Mouse (Mus musculus): ENCODE data around the gene Capn8. TPM values are rescaled to one million over a fixed set of nuclear protein-coding genes. Genes with fewer than 3 reads are reported as not detected.

Capn8 gene
- under 1 TPM in 1 of 2 experiments, not detected in 1; 0.13 TPM for polyA plus RNA-seq (2017; shearing (Covaris generic))

DNA sequence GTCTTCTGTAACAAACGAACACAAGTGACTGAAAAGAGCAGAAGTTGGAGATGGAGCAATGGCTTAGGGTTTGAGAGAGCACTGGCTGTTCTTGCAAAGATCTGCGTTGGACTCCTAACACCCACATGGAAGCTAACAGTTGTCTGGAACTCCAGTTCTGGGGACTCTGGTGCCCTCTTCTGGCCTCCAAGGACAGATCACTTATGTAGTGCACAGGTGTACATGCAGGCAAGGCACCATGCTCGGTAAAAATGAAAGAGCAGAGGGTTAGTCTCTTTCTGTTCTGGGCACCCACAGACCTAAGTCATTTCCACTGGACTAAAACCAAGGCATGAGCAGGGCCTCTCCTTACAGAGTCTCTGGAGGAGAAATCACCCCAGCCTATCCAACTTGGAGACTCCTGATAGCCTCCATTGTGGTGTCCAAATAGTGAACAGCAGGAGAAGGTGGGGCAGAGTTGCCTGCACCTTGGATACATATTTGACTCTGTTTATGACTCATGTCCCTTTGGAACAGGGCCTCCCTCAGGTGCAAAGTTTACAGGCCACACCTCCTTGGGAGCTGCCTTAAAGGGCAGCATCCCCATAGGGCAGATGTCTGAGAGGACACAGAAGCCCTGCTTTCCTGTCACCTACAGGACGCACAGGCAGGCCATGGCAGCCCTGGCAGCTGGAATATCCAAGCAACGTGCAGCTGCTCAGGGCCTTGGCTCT is at the start of gene Capn8:
Gene Capn8 (plus strand): TSS at position 600 of the 713 bp plus-strand sequence.
- ATAC-seq = no peak

DNA sequence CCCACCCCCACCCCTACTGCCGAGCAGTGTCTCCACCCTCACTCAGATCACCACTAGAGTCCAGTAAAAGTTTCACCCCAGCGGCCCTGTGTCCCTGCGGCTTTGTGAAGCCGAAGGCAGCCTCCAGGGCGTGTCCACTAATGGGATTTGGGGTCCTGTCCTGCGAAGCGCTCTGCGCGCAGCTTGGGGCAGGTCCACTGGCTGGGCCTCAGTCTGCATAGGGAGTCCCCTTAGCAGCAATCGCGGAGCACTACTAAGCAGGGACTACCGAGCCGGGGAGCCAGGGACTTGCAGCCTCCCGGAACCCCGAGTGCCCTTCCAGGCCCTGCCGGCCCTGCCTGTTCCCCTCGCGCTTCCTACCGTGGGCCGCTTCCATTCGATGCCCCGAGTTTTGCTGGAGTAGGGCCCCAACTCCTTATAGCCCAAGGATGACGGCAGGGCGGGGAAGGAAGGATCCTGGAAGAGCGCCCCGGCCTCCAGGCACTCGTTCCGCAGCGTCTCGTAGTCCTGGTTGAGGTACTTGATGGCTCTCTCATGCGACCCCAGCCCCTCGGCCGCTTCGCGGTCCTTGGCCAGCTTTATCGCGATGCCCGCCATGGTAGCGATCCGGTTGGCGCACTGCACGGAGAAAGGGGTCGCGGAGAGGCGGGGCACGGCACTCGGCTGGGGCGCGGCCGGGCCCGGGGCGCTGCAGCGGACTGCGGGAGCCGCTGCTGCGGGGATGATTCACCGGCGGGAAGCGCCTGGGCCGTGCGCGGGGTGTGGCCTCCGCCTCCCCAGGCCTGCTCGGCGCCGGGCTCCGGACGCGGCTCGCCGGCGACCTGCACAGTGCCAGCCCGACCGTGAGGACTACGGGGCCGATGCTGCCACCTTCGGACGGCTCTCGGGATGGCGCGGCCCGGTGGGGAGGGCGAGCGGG is 47.8 kb upstream of the Capn8 start, which contains the start of gene Capn2:
Gene Capn2 (minus strand): TSS at position 851 of the 919 bp plus-strand sequence.
- peak; percentile 25 for ATAC-seq

DNA sequence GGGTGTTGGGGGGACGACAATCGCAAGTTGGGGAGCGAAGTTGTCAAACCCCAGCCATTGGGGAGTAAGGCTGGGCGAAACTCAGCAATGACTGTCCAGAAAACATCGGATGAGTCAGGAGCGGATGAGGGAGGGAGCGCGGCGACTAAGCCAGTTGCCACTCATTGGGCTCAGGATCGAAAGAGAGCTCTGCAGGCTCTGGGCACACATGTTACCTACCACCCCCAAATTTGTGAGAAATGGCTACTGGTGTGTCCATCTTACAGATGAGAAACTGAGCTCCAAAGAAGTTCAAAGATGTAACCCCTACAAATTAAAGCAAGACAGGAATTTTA is 47.2 kb upstream of the Capn8 start:
- ATAC-seq = peak; percentile 29

DNA sequence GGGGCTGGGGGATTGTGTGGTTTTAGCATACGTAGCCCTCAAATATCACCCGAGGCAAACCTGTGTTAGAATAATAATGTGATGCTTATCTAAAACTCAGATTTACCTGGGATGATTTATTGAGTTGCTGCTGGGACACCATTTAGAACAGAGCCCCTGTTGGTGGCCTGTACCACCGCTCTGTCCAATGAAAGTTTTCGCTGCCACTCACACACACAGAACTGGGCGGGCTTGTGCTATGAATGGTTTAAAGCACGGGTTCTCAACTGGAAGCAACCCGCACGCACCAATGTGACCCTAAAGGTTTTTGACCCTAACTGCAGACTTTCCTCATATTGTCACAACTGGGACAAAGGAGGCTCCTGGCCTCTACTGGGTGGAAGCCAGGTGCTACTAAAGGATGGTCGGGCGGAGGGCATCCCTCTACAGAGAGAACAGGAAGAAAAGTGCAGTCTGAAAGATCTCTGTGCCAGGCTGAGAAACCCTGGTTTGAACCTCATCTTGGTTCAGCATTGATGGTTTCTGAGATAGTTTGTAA is 46.6 kb upstream of the Capn8 start:
- ATAC-seq = peak; percentile 9

DNA sequence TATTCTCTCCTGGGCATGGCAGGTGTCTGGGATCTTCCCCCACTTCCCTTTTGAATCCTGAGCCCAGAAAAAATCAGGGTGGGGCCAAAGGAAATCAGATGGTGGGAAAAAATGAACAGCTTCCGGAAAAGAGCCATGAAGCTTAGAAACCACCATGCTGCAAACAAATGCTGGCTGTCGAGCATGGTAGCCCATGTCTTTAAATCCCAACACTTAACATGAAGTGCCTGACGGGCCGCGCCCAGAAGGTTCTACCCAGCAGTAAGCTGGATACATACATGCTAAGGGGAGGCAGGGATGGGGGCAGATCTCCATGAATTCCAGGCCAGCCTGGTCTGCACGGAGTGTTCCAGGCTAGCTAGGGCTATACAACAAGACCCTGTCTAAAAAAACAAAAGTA is 46.0 kb upstream of the Capn8 start:
- no peak for ATAC-seq

DNA sequence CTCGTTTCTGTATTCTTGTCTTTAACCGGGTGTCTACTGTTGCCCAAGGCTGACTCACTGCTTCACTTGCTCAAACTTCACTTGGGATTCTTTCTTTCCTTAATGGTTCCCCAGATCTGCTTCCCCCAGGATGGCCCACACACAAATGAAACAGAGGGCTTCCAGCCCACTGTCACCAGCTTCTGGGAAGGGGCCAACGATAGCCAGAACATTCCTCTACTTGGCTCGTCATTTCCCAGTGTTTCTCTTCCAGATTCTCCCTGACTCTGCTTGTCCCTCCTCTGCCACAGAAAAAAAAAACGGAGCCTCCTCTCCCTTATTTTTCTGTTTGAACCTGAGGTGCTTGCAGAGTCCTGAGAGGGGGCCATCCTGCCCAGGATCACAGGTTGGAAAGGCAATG is 45.5 kb upstream of the Capn8 start:
- ATAC-seq = no peak

DNA sequence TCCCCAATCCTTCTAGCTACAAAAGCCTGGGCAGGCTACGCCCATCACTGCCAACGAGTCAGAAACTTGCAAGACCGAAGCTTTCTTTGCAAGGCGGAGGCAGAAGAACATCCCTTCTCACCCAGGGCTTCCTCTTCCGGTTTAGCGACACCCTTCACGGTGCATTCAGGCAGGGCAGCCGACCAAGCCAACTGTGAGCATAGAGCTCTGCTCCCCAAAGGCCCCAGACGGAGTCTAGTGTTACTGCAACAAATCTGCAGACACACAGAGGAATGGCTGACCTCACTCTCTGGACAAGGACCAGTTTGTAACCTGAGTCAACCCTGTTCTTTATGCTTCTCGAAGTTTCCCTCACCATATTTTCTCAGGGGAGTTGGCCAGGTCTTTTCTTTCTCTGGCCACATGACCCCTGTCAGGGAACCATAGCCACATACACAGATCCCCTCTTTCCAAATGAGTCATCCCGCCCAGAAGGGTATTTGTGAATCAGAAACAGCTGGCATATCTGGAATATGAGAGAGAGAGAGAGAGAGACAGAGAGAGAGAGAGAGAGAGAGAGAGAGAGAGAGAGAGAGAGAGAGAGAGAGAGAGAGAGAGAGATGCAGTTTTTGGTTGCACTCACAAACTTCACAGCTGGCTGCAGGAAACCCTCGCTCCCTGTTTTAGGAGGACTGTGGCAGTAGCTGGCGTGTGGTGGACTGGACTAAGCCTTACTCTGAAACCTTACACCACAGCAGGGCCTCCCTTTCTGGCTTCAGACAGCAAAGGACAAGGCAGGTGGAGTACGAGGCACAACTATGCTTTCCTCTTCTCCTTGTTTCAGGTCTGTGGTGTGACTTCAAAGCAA is 44.5 kb upstream of the Capn8 start:
- ATAC-seq = peak; percentile 72

DNA sequence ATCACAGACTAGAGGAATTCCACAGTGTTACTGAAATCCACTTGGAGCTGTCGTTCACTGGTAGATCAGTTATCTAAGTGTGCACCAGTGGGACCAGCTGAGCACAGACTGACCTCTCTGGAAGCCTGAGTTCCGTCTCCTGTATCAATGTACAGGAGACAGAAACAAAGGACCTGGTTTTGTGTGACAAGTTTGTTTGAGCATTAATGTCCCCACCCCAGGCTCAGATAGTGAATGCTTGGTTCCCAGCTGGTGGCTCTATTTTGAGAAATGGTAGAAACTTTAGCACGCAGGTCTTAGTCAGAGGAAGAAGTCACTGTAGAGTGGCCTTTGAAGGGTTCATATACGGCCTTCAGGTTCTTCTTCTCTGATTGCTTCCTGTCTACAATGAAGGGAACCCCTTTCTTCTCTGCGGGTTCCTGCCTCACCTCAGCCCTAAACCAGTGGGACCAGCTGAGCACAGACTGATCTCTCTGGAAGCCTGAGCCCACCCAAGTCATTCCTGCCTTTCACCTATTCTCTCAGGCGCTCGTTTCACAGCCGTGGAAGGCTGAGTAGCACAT is 43.8 kb upstream of the Capn8 start:
- ATAC-seq = peak; percentile 18

DNA sequence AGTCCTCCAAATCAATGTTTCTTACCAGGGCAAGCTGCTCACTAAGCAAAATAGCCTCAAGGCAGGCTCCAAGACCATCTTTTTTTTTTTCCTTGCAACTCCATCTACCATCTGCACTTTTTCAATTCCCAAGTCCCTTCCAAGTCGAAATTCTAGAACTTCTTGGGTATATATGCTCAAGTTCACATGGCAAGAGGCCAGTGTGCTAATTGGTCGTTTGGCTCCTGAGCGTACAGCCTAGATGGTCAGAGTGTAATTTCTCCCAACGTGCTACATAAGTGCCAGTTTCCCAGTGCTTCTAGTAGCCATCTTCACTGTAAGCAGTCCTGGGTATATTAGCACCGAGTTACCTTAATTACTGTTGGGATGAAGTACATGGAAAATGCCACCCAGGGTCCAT is 41.8 kb upstream of the Capn8 start:
- no peak for ATAC-seq

DNA sequence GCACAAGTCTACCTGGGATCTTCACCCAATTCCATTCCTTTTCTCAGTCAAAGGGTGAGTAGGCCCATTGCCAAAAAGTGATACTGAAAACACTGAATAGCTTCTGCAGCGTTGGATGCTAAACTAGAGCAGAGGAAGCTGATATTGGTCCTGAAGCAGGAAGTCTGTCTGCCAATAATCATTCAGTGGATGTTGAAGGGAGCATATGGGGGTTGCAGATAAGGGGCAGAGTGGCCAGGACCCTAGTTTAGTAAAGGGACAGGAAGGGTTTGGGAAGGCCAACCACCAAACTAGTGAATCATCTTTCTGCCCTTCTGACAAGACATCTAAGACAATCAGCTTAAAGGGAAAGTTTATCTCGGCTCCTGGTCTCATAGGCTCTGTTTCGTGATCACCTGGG is 41.1 kb upstream of the Capn8 start:
- no peak for ATAC-seq

DNA sequence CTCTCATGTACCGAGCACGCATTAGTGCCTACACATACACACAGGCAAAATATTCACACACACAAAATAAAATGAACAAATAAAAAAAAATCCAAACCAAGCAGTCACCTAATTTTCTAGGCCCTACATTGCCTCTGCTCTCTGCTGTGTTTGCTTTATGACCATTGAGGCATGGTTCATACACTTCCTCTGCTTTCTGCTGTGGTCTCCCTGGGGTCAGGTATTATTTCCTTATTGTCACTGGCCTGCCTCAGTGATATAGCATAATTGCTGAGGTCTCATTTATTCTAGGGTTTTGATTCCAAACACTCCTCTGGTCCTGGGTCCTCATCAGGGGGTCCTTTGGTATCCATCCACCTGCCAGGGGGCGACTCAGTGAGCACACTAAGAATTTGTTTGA is 39.2 kb upstream of the Capn8 start:
- no peak for ATAC-seq

DNA sequence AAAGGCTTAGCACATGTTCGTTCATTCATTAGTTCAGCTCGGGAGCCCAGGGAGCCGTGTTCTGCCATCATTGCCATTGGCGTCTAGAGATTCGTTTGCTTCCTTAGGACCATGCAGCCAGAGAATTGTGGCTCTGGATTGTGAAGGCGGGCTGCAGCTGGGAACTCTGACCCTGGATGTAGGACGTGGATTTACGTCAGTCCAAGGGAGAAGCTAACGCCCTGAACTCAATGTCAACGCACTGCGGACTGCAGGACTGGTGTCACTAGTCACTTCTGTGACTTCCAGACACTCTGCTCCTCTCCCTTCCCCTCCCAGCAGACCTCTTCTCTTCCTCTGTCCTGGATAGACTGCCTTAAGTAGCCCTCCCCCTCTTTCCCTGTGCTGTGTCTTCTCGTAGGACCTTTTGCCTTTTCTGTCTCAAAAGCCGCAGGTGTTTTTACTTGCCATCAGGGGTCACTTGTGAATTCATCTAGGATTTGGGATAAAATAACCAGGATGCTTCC is 37.5 kb upstream of the Capn8 start:
- ATAC-seq = no peak

DNA sequence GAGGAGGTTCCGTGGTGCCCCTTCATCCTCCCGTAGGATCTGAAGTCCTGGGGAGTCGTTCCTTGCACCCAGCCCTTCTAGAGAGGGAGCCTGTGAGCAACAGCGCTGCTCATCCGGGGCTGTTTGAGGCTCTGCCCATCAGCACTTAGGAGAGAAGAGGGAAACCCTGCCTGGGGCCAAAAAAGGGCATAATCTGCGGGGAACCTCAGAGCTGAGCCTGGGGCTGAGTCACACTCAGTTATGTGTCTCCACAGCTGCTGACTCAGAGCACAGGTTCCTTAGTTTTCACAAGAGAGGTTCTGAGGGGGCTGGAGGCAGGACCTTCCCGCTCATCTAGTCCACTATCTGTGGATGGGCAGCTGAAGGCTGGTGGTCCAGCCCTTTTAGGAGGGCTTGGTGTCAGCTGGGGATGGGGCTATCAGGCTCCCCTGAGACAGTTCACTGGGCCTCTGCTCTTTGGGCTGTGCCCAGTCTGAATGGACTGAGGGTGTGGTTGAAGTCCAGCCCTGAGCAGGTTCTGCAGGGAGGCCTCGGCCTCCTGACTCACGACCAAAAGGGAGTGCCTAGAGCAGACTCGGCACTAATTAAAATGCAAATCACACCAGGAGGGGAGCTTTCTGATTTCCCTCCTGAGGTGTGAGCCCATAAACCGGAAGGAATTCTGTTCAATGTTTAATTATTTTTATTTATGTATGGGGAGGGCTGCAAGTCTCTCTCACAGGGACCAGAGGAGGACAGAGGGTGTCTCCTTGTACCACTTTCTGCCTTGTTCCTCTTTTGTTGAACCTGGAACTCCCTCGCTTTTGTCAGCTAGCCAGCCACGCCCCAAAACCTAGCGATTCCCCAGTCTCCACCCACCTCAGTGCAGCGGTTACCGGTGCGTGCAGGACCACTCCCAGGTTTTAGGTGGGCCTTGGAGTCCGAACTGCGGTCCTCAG is 36.6 kb upstream of the Capn8 start:
- peak; percentile 89 for ATAC-seq

DNA sequence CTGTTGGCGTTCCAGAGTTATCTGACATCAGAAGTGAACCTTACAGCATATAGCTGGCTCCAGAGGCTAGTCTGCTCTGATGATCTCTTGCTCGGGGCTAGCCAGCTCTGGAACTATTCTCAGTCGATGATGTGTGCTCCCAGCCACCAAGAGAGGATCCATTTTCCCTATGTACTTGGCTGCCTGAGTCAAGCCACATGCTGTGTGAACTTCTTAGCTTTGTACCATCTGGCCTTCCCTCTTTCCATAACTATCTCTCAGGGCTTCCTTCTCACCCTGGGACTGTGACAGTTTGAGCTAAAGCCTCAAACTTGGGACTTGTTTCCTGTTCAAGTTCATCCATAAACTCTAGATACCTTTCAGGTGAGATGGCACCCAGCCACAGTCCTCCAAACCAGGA is 31.2 kb upstream of the Capn8 start:
- ATAC-seq = no peak

DNA sequence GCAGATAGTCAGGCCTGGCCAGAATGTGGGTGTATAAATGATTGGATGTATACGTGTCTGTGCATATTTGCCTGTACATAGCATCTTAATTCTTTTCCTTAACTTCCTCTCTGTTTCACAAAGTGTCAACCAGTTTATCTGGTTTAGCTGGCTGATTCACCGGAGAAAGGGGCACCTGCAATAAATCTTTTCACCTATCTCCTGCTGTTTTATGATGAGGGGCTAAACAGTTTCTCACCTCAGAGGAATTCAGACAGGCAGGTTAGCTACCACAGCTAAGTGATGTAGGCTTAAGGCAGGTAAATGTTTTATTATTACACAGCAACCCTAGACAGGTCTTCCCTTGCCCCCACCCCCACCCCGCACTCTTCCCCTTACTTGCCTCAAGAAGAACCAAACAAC is 29.7 kb upstream of the Capn8 start:
- ATAC-seq = no peak

DNA sequence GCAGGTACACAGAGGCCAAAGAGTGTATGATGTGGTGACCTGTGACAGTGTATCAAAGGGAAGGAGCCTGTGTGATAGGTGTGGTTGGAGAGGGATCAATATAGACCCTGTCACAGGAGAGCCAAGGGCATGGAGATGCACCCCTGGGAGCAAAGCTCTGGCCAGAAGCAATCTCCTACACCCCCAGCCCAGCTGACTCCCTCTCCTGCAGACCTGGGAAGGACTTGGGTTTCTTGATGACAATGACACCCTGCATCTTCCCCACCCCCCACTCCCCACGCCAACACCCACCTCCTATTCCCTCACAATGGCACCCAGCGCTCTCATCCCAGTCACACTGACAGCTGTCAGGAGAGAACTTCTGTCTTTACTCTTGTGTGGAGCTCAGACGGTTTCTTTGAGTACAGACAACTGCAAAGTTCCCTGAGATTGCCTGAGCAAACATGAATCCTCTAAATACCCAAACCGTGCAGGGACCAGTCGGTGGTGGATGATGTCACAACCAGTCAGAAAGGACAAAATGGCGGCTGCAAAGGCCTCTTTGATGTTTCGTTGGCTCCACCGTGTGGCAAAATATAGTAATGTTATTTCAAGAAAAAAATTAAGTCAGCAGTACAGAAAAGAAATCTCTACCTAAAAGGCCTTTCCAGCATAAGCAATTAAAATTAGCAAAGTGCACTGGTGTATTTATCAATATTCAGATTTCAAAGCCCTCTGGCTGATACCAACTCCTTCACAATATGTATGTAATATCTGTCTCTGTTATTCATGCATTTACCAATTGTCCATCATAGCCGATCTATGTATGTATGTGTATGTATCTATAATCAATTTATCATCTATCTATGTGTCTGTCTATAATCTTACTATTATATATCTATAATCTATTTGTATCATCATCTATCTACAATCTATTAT is 25.5 kb upstream of the Capn8 start:
- ATAC-seq = peak; percentile 92

DNA sequence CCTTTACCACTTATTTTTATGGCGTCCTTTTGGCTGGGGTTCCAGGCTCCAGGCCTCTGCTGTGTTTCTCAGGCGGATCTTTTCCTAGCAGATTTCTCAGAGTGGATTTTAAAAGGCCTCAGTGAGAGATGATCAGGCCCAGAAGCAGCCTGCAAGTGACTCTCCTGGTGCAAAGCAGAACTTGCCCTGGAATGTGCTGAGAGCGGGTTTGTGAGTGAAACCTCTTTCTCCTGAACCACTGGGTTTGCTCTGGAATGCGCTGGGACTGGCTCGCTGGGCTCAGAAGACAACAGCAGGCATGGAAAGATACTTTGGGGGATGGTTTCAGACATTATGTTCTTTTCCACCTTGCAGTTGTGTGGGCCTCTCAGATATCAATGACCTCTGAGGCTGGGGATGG is 22.7 kb upstream of the Capn8 start:
- no peak for ATAC-seq

DNA sequence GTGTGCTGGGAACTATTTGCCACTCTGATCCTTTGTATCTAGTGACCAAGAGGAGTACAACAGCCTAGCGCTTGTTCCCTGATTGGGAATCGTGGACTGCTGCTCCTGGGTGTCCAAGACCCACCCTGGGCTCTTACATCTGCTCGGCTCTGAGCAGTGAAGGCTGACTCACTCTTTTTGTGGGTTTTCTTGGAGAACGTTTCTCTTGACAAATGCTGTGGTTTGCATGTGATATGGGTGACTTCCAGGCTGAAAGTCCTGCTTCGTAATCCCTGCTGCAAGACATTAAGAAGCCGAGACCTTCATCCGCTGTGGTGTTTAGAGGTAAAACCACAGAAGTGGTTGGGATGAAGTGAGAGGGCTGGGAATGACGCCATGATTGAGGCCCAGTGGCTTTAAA is 21.7 kb upstream of the Capn8 start:
- no peak for ATAC-seq

DNA sequence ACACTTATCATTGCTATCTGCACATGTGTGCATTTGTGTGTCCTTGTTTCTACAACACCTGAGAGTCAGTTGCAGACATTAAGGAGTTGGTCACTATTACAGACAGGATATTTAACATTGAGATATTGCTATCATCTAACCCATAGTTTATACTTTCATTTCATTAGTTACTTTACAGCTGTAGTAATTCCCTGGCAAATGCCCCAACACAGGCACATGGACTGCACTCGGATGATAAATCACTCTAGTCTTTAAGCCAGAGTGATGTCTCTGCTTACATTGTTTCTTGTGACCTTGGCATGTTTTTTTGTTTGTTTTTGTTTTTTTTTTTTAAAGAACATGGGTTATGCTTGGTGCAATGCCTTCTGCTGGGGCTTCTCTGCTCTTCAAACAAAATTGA is 20.9 kb upstream of the Capn8 start:
- no peak for ATAC-seq

DNA sequence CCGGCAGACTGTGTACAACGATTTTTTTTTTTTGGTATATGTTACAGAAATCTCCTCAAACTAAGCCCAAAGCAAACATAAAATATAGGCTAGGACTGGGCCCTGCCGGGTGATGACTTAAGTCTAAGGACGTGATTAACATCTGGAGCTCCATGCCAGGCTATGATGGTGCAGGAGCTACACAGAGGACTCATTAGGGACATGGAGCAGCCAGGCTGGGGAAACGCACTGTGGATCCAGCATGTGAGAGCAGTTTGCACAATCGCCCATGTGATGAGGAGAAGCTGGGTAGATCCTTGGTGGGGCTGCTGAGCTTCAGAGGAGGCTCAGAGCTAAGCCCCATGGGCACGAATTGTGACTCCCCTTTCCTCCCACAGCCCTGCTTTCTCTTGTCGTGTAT is 14.0 kb upstream of the Capn8 start:
- no peak for ATAC-seq
